Mouse (Mus musculus) midbrain, embryonic 12.5 days (tissue): ENCODE results near the gene Pip5k1a. TPM values are rescaled to one million over a fixed set of nuclear protein-coding genes. Genes with fewer than 3 reads are reported as not detected.

Source experiments
- ATAC-seq: fragments of 200-750 bp; cut with Nextera tagmentation; 2 replicates; pipeline ENCODE4 v1.8.0; 2017; ENCODE audit warnings: low read depth, moderate TSS enrichment, moderate library complexity; ENCODE audit not compliant: low FRiP score
- H3K27ac ChIP-seq: fragments of 300-500 bp; sonication (generic); replicated peaks from 2 replicates; pipeline ENCODE4 v1.5.1; 2016; ENCODE audit warnings: mild to moderate bottlenecking
- H3K27me3 ChIP-seq: fragments of 300-500 bp; sonication (generic); 2 replicates; pipeline ENCODE4 v1.6.1; 2016; ENCODE audit warnings: mild to moderate bottlenecking
- H3K36me3 ChIP-seq: fragments of 300-500 bp; sonication (generic); 2 replicates; pipeline ENCODE4 v1.6.1; 2016
- H3K4me1 ChIP-seq: fragments of 300-500 bp; sonication (generic); 2 replicates; pipeline ENCODE4 v1.6.1; 2016
- H3K4me2 ChIP-seq: fragments of 300-500 bp; sonication (generic); replicated peaks from 2 replicates; pipeline ENCODE4 v1.6.1; 2016; ENCODE audit warnings: mild to moderate bottlenecking, moderate library complexity
- H3K4me3 ChIP-seq: fragments of 300-500 bp; sonication (generic); 2 replicates; pipeline ENCODE4 v1.5.1; 2016; ENCODE audit warnings: mild to moderate bottlenecking
- H3K9ac ChIP-seq: fragments of 300-500 bp; sonication (generic); replicated peaks from 2 replicates; pipeline ENCODE4 v1.6.1; 2016; ENCODE audit warnings: mild to moderate bottlenecking, moderate library complexity
- H3K9me3 ChIP-seq: fragments of 300-500 bp; sonication (generic); 2 replicates; pipeline ENCODE4 v1.6.1; 2016; ENCODE audit warnings: mild to moderate bottlenecking
- WGBS: fragments of 180-500 bp; shearing (Covaris S2); methylation state at CpG from one replicate; pipeline ENCODE4 v1.1.7; 2016; 5-methylcytosine and 5-hydroxymethylcytosine counted together
- polyA plus RNA-seq: library from polyadenylated mRNA; unstranded; fragments of >200 nt; fragmentation: Nextera tagmentation; extraction: Ambion mirVana; gene quantifications from 2 replicates; pipeline ENCODE4 v1.2.1, GENCODE M21; 2016

Pip5k1a gene
- 18.3 and 20.5 TPM in 2 replicates for polyA plus RNA-seq

DNA sequence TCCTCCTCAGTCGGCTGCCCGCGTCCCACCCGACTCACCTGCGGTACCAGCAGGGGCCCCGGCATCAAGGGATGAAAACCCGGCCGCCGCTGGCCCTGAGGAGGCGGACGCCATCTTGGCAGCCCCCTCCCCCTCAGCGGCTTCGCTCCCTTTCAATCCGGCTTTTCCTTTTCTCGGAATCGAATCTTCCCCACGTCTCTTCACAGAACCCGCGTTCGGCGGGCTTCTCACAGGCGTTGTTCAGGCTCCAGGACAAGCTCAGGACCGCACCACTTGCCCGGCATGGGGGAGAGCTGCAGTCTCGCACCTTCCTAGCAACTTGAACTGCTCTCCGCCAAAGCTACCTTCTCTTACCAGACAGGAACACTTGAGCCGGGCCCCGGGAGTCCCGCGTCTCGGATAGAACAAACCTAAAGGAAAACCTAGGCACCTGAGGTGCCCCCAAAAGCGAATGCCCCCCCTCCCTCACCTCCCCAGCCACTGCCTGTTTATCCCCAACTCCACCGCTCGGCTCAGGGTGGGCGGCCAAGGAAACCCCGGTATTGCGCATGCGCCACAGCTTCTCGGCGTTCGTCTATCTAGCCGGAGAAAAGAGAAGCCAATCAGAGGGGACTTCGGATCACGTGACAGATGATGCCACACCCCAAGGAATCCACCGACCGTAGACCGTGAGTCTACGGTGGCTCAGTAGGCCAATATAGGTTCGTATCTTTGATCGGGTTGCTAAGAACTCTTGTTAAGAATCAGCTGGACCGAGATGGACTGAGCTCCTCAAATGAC lies at the start of gene Pip5k1a:
Pip5k1a (minus strand) TSS at position 593 of the 780 bp plus-strand sequence.
- ATAC-seq, result peak; percentile 83
- Histone ChIP-seq H3K36me3 (0 out of 2 replicates have a peak, but pooled peaks cover 4% of the 10 kb centered on the region), H3K27me3 (no peaks in the 10 kb centered on the region), H3K9ac (peak within 1 kb of the TSS; percentile 97), H3K4me3 (peak within 1 kb of the TSS; percentile 99), H3K4me2 (peak within 1 kb of the TSS; percentile 81), H3K27ac (peak within 1 kb of the TSS; percentile 80), H3K9me3 (no peaks in the 10 kb centered on the region), H3K4me1 (peaks cover 13% of the 10 kb centered on the region)
- WGBS, result 0% methylated on average over 51 of the region's 51 CpGs

- 58% methylated on average over 4 of the region's 4 CpGs for WGBS
- no peak overlapping the region for H3K27ac ChIP-seq
- H3K4me2 ChIP-seq, result no peak overlapping the region
- H3K27me3 ChIP-seq, result peaks cover 3% of the 10 kb centered on the region
- ATAC-seq, result no peak
- no peaks in the 10 kb centered on the region for H3K4me1 ChIP-seq
- H3K9me3 ChIP-seq, result no peaks in the 10 kb centered on the region
- H3K9ac ChIP-seq, result no peak overlapping the region
- no peaks in the 10 kb centered on the region for H3K36me3 ChIP-seq
- H3K4me3 ChIP-seq, result no peak overlapping the region
Measured at GRCm38 (mm10) chr3:95153874-95154273, 47.1 kb upstream of the Pip5k1a start.

DNA sequence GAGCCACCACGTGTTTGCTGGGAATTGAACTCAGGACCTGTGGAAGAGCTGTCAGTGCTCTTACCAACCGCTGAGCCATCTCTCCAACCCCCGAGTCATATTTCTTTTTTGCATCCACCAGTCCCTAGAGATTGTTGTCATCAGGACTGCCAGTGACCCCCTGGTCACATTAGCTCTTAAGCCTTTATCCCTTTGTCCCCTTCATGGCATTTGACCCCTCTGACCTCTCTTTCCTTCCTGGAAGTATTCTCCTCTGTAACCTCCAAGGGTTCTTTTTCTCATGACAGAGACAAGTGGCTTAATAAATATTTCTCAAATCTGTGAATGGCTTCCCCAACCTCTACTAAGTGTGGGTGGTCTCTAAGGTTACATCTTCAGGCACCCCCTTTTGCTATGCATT lies 41.2 kb upstream of the Pip5k1a start:
- H3K9ac ChIP-seq, result no peak overlapping the region
- no peaks in the 10 kb centered on the region for H3K36me3 ChIP-seq
- no peaks in the 10 kb centered on the region for H3K4me1 ChIP-seq
- no peak overlapping the region for H3K27ac ChIP-seq
- ATAC-seq, result no peak
- no peak overlapping the region for H3K4me2 ChIP-seq
- WGBS, result 57% methylated on average over 3 of the region's 3 CpGs
- H3K27me3 ChIP-seq, result no peaks in the 10 kb centered on the region
- no peaks in the 10 kb centered on the region for H3K9me3 ChIP-seq
- no peak overlapping the region for H3K4me3 ChIP-seq

GRCm38 (mm10) chr3:95142617-95143011 lies 35.9 kb upstream of the Pip5k1a start:
- Histone ChIP-seq H3K36me3 (peaks cover 12% of the 10 kb centered on the region), H3K4me1 (no peaks in the 10 kb centered on the region), H3K27me3 (no peaks in the 10 kb centered on the region), H3K9me3 (no peaks in the 10 kb centered on the region), H3K4me3 (no peak overlapping the region), H3K4me2 (no peak overlapping the region), H3K27ac (no peak overlapping the region), H3K9ac (no peak overlapping the region)
- peak; percentile 65 for ATAC-seq
- 13% methylated on average over 5 of the region's 5 CpGs for WGBS

DNA sequence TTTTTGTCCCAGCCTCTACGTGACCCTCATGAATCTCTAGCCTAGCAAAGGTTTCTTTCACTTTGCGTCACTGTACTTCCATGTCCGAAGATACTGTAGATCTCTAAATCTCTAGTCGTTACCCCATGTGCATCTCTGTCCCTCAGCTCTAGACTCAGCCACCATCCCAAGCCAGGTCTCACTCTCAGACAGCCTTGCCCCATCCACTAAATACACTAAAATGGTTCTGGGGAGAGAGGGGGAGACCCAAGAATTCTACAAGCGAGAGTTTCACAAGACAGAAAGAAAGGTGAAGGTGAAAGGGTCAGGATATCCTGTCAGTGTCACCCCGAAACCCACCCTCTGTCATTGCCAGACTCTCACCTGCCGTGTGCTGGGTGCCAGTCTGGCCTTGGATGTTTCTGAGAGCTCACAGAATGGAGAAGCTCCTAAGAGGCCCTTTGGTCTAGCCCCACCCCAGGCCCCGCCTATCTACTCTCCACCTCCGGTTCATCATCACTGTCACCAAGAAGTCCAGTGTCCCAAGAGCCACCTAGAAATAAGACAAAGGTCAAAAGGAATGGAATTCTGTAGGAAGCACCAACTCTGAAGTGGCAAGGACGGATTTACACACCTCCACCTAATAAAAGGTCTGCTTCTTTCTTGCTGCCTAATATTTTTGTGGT lies 35.4 kb upstream of the Pip5k1a start, which contains the start of gene Tnfaip8l2:
Tnfaip8l2 (minus strand) TSS at position 409 of the 665 bp plus-strand sequence.
- 86% methylated on average over 10 of the region's 10 CpGs for WGBS
- no peaks in the 10 kb centered on the region for H3K4me1 ChIP-seq
- no peak within 1 kb of the TSS for H3K9ac ChIP-seq
- H3K4me2 ChIP-seq, result no peak within 1 kb of the TSS
- no peak within 1 kb of the TSS for H3K27ac ChIP-seq
- no peaks in the 10 kb centered on the region for H3K27me3 ChIP-seq
- no peaks in the 10 kb centered on the region for H3K9me3 ChIP-seq
- H3K4me3 ChIP-seq, result no peak within 1 kb of the TSS
- no peak for ATAC-seq
- peaks cover 12% of the 10 kb centered on the region for H3K36me3 ChIP-seq

GRCm38 (mm10) chr3:95141474-95141873 lies 34.7 kb upstream of the Pip5k1a start:
- no peak overlapping the region for H3K9ac ChIP-seq
- 95% methylated on average over 9 of the region's 9 CpGs for WGBS
- no peaks in the 10 kb centered on the region for H3K9me3 ChIP-seq
- H3K4me3 ChIP-seq, result no peak overlapping the region
- peaks cover 12% of the 10 kb centered on the region for H3K36me3 ChIP-seq
- no peak overlapping the region for H3K27ac ChIP-seq
- H3K27me3 ChIP-seq, result no peaks in the 10 kb centered on the region
- no peaks in the 10 kb centered on the region for H3K4me1 ChIP-seq
- no peak overlapping the region for H3K4me2 ChIP-seq
- ATAC-seq, result no peak

DNA sequence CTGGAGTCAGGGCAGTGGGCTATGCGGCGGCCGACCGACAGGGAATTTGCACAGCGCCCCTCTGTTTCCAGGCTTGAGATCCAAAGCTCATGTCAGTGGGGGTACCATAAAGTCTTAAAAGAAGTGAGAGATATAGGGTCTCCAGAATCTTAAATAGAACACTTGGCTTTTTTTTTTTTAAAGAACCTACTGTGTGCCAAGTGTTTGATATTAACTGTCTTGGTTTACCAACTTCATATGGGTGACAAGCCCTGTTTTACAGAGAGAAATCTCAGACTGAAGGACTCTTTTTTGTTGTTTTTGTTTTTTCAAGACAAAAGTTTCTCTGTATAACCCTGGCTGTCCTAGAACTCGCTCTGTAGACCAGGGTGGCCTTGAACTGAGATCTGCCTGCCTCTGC lies 34.1 kb upstream of the Pip5k1a start:
- no peak for ATAC-seq

DNA sequence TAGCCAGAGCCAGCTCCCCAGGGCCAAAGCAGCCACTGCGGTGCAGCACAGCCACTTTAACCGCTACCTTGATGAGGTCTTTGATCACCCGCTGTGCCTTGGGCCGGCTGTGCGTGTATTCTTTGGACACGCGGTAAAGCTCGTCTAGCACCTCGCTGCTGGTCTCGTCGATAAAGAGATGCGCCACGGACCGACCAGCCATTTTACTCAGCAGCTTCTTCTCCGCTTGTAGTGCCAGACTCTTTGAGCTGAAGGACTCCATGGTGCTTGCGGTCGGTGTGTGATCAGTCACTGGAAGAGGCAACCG lies 33.5 kb upstream of the Pip5k1a start:
- Histone ChIP-seq H3K4me2 (no peak overlapping the region), H3K9ac (no peak overlapping the region), H3K4me3 (no peak overlapping the region), H3K27ac (no peak overlapping the region), H3K36me3 (peaks cover 12% of the 10 kb centered on the region), H3K9me3 (no peaks in the 10 kb centered on the region), H3K27me3 (no peaks in the 10 kb centered on the region), H3K4me1 (peaks cover 4% of the 10 kb centered on the region)
- WGBS, result 60% methylated on average over 18 of the region's 18 CpGs
- no peak for ATAC-seq

More for the DNA sequence above, 34.1 kb upstream of the Pip5k1a start:
- peaks cover 12% of the 10 kb centered on the region for H3K36me3 ChIP-seq
- no peak overlapping the region for H3K27ac ChIP-seq
- H3K27me3 ChIP-seq, result no peaks in the 10 kb centered on the region
- H3K9me3 ChIP-seq, result no peaks in the 10 kb centered on the region
- H3K4me1 ChIP-seq, result no peaks in the 10 kb centered on the region
- WGBS, result 93% methylated on average over 6 of the region's 6 CpGs
- H3K9ac ChIP-seq, result no peak overlapping the region
- no peak overlapping the region for H3K4me3 ChIP-seq
- H3K4me2 ChIP-seq, result no peak overlapping the region

GRCm38 (mm10) chr3:95139586-95140288 lies 33.0 kb upstream of the Pip5k1a start:
- no peak overlapping the region for H3K4me3 ChIP-seq
- 74% methylated on average over 25 of the region's 25 CpGs for WGBS
- H3K27me3 ChIP-seq, result no peaks in the 10 kb centered on the region
- H3K27ac ChIP-seq, result no peak overlapping the region
- peaks cover 9% of the 10 kb centered on the region for H3K4me1 ChIP-seq
- peaks cover 12% of the 10 kb centered on the region for H3K36me3 ChIP-seq
- no peak for ATAC-seq
- no peak overlapping the region for H3K4me2 ChIP-seq
- no peaks in the 10 kb centered on the region for H3K9me3 ChIP-seq
- no peak overlapping the region for H3K9ac ChIP-seq

DNA sequence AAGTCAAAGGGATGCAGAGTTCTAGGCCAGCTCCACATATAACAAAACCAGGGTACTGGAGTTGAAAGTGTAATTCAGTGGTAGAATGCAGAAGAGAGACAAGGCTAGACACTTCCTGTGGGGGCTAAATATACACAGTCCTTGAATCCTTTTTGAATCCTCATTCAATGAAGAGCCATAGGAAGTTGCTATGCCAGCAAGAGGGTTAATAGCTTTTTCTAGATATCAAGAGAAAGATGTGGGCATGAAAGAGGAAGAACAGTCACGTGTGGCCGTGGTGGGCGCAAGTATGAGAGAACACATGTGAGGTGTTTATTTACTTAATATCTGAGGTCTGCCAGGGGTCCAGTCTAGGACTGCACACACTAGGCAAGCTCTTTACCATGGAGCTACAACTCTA lies 29.6 kb upstream of the Pip5k1a start:
- Histone ChIP-seq H3K27ac (no peak overlapping the region), H3K9me3 (no peaks in the 10 kb centered on the region), H3K4me2 (no peak overlapping the region), H3K9ac (no peak overlapping the region), H3K36me3 (peaks cover 16% of the 10 kb centered on the region), H3K4me1 (peaks cover 16% of the 10 kb centered on the region), H3K4me3 (no peak overlapping the region), H3K27me3 (no peaks in the 10 kb centered on the region)
- WGBS, result 91% methylated on average over 3 of the region's 3 CpGs
- no peak for ATAC-seq

DNA sequence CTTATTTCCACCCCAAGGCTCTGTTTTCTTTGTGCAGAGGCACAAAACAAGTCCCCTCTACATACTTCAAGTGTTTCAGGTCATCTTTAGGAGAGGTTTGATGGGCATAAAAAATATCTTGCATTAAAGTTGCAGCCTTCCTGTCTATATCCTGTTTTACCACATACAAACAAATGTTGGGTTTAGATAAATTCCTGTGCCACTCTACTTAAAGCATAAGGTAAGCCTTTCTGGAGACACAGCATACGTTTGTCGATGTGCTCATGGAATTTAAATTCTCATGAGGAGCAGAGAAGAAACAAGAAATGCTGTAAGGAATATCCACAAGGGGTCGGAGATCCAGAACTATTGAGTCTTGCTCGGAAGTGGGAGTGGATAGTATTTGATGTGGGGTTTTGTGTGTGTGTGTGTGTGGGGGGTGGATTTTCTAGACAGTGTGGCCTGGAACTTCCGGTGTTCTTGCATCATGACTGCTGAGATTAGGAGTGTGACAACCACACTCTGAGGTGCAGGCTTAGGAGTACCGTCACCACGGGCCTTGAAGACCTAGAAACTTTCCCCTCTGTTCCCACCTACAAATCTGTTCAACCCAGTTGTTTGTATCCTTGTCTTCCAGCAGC lies 28.8 kb upstream of the Pip5k1a start:
- H3K4me2 ChIP-seq, result peak overlapping the region; percentile 54
- no peak overlapping the region for H3K27ac ChIP-seq
- H3K27me3 ChIP-seq, result no peaks in the 10 kb centered on the region
- no peak for ATAC-seq
- no peak overlapping the region for H3K9ac ChIP-seq
- H3K4me1 ChIP-seq, result peaks cover 16% of the 10 kb centered on the region
- peaks cover 15% of the 10 kb centered on the region for H3K36me3 ChIP-seq
- H3K9me3 ChIP-seq, result no peaks in the 10 kb centered on the region
- peak overlapping the region; percentile 33; the same call in 1 of the 2 replicates for H3K4me3 ChIP-seq
- WGBS, result 94% methylated on average over 7 of the region's 7 CpGs
